Mouse (Mus musculus) embryonic fibroblast, embryonic 13.5 days (primary cell): Measurements from ENCODE around the gene Dohh.

Experiments
- CTCF ChIP-seq: IDR thresholded peaks from 2 replicates; pipeline ENCODE4 v1.5.1; 2011; ENCODE audit warnings: mild to moderate bottlenecking, control low read depth, low read length, moderate library complexity, borderline replicate concordance; ENCODE audit not compliant: insufficient read depth
- POLR2A ChIP-seq: IDR thresholded peaks from 2 replicates; pipeline ENCODE4 v1.6.1; 2011; ENCODE audit warnings: low read depth, mild to moderate bottlenecking, control low read depth, low read length, moderate library complexity

- TF ChIP-seq CTCF (no peak), POLR2A (no peak)
Observed at GRCm38 (mm10) chr10:81345162-81345534, 39.1 kb upstream of the Dohh start.
